Mouse (Mus musculus): ENCODE results near the gene Wtip.

GRCm38 (mm10) chr7:34164671-34165070, 31.6 kb upstream of the Wtip start:
- no peak for TF ChIP-seq CTCF (IDR thresholded peaks at IDR 0.05)
- TF ChIP-seq EP300 (IDR thresholded peaks at IDR 0.05): no peak

All from lung, postnatal 0 days (tissue).